Mouse (Mus musculus) cerebellum, adult 2 months (tissue): ENCODE measurements around the gene Fosl1.

Source experiments
- CTCF ChIP-seq: fragments of 200-500 bp; IDR thresholded peaks from 2 replicates; pipeline ENCODE4 v1.5.1; 2011; ENCODE audit warnings: low read depth, mild to moderate bottlenecking, control low read depth, low read length, moderate library complexity, borderline replicate concordance; ENCODE audit not compliant: insufficient read depth
- POLR2A ChIP-seq: fragments of 200-500 bp; IDR thresholded peaks from 2 replicates; pipeline ENCODE4 v1.6.1; 2011; ENCODE audit warnings: low read length, control low read depth, borderline replicate concordance; ENCODE audit not compliant: insufficient read depth

GRCm38 (mm10) chr19:5447515-5448353, at the start of gene Fosl1:
- TF ChIP-seq CTCF (no peak), POLR2A (no peak)
